Mouse (Mus musculus) brown adipose tissue, adult 24 weeks (tissue): ENCODE measurements around the gene Rab1b. TPM values are rescaled to one million over a fixed set of nuclear protein-coding genes. Genes with fewer than 3 reads are reported as not detected.
A peak's percentile ranks its signal among the peaks of the same experiment; 100 is the strongest.
"Not testable (repeated sequence)": the region's sequence is repeated elsewhere in the genome, so short reads cannot be mapped to it uniquely, and the experiment has no call there.

Experiments used
- H3K27ac ChIP-seq: fragments of 200-500 bp; replicated peaks from 2 replicates; pipeline ENCODE4 v1.5.1; 2012; ENCODE audit warnings: low read depth, mild to moderate bottlenecking, low read length
- H3K4me1 ChIP-seq: fragments of 200-500 bp; 2 replicates; pipeline ENCODE4 v1.6.1; 2012; ENCODE audit warnings: low read length, mixed read lengths; ENCODE audit not compliant: control insufficient read depth, insufficient read depth, insufficient read length
- H3K4me3 ChIP-seq: fragments of 200-500 bp; 2 replicates; pipeline ENCODE4 v1.5.1; 2012; ENCODE audit warnings: low read depth, mild to moderate bottlenecking, low read length, moderate library complexity; ENCODE audit not compliant: insufficient read depth
- polyA plus RNA-seq: library from polyadenylated mRNA; stranded (reverse); fragments of >200 nt; gene quantifications from 2 replicates; pipeline ENCODE4 v1.2.4, GENCODE M21; 2012; ENCODE audit not compliant: missing spikeins, insufficient read depth, insufficient read length

Gene Rab1b
- 144 and 184 TPM in 2 replicates for polyA plus RNA-seq

- H3K27ac ChIP-seq, result peak within 1 kb of the TSS; percentile 97
- H3K4me3 ChIP-seq, result peak within 1 kb of the TSS; percentile 93
- H3K4me1 ChIP-seq, result 0 out of 2 replicates have a peak, but pooled peaks cover 5% of the 10 kb centered on the region
Measured at GRCm38 (mm10) chr19:5106731-5107191, at the start of gene Rab1b. Gene Rab1b (minus strand): TSS chr19:5107072.

DNA sequence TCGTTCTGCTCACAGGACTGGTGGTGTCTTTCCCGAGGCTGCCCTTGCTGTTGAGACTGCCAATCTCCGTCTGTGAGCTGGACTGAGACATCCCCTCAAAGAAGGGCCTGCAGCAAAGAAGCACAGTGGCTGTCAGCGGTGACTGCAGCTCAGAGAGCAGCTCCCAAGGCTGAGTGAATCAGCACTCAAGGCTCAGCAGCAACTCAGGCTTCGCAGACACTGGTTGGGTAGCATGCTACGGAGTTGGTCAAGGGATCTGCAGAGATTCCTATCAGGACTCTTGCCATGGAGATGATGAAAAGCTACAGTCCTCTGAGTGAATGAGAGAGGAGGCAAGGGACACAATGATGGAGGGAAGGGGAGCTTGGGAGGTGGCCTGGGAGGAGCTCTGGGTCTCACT, 45.4 kb upstream of the Rab1b start:
- Histone ChIP-seq H3K4me3 (no peak overlapping the region), H3K27ac (no peak overlapping the region), H3K4me1 (no peaks in the 10 kb centered on the region)

DNA sequence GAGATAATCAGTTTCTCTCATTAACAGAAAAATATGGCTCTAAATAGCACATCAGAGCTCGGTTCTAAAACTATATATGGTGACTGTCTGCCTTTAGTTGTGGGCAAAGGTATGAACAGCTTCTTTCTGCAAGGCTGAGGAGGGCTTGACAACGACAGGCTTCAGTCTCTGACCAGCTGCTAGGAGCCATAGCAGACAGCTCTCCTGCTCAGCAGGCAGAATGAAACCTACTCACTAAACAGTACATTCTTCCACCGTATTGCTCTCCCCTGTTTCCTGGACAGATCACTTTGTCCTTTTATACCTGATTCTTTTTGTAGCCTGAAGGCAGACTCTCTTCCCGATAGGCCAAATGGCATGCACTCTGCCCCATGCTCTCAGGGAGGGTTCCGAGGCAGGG, 44.9 kb upstream of the Rab1b start:
- H3K4me1 ChIP-seq, result no peaks in the 10 kb centered on the region
- no peak overlapping the region for H3K4me3 ChIP-seq
- no peak overlapping the region for H3K27ac ChIP-seq

GRCm38 (mm10) chr19:5151331-5151730, 44.5 kb upstream of the Rab1b start:
- H3K4me1 ChIP-seq, result no peaks in the 10 kb centered on the region
- no peak overlapping the region for H3K27ac ChIP-seq
- no peak overlapping the region for H3K4me3 ChIP-seq

DNA sequence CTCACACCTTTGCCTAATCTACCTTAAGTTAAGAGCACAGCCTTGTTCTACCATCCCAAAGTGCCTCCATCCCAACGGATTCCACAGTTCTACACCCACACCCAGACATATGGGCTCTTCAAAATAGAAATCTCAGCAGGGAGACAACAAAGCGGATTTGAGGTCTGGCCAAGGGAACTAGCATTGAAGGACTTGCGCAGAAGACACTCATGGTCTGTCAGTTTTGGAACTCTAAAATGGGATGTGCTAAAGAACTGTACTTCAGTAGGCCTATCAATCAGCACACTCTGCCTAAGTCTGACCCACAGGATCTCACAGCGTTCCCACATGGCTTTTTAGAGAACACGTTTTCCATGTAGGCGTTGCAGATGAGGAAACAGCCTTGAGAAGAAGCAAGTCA, 43.5 kb upstream of the Rab1b start:
- Histone ChIP-seq H3K4me1 (no peaks in the 10 kb centered on the region), H3K4me3 (no peak overlapping the region), H3K27ac (no peak overlapping the region)

DNA sequence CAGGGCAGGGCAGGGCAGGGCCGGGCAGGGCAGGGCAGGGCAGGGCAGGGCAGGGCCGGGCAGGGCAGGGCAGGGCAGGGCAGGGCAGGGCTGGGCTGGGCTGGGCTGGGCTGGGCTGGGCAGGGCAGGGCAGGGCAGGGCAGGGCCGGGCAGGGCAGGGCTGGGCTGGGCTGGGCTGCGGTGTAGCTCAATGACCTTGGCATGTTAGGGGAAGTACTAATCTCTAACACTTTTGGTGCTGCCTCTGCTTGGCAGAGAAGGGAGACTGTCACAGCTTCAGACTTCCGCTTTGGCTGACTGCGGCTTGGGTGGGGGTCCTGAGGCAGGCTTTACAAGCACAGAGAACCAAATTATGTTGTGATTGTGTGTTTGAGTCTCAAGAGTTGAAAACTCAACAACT, 42.2 kb upstream of the Rab1b start:
- H3K4me1 ChIP-seq, H3K27ac ChIP-seq, H3K4me3 ChIP-seq: not testable (repeated sequence)

DNA sequence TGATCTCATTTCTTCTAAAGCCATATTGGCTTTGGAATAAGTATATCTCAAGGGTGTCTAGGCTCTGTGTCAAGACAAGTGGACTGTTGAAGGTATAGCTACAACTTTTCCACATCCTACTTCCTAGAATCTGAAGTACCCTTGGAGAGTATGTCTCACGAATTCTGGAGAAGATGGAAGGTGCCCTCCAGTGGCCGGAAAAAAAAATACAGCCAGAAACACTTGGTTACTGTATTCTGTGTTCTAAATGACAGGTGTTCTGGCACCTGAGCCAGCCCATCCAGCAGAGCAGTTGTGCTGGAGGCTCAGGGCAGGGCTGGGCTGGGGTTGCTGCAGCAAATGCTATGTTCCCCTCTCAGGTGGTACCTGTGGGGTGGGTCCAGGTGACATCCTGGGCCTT, 32.8 kb upstream of the Rab1b start:
- Histone ChIP-seq H3K4me3 (no peak overlapping the region), H3K4me1 (no peaks in the 10 kb centered on the region), H3K27ac (no peak overlapping the region)

DNA sequence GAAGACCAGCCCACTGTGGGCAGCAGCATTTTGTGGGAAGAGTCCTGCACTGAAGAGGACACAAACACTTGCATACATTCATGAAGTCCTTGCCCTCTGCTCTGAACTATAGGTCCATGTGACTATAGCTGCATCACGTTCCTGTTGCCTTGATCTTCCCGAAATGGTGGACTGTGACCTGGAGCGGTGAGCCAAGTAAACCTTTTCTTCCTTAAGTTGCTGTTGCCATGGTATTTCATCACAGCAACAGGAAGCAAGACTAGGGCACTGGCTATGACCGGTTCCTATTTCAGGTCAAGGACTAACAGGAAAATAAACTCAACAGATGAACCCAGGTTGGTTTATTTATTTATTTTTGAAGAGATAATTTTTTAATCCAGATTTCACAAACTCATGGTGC, 24.4 kb upstream of the Rab1b start:
- H3K4me1 ChIP-seq, result no peaks in the 10 kb centered on the region
- no peak overlapping the region for H3K27ac ChIP-seq
- no peak overlapping the region for H3K4me3 ChIP-seq

- H3K4me3 ChIP-seq, result no peak overlapping the region
- no peak overlapping the region for H3K27ac ChIP-seq
- H3K4me1 ChIP-seq, result no peaks in the 10 kb centered on the region
Measured at GRCm38 (mm10) chr19:5129770-5130169, 22.9 kb upstream of the Rab1b start.

DNA sequence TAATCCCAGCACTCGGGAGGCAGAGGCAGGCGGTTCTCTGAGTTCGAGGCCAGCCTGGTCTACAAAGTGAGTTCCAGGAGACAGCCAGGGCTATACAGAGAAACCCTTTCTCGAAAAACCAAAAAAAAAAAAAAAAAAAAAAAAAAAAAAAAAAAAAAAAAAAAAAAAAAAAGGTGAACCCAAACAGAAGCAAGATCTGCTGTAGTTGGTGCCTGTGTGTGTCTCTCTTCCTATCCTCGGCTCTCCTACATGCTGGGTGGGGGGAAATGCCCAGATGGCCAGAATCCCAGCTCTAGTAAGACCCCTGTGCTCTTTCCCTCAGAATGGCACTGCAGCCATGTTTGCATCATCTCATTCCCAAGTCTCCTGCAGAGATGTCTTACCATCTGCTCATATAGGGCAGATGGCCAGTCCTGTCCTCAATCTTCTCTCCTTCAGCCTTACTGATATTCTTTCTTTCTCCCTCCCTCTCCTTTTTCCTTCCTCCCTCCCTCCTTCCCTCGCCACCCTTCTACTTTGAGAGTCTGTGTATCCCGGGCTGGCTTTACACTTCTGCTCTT, 17.3 kb upstream of the Rab1b start:
- Histone ChIP-seq H3K27ac (no peak overlapping the region), H3K4me1 (no peaks in the 10 kb centered on the region), H3K4me3 (no peak overlapping the region)

DNA sequence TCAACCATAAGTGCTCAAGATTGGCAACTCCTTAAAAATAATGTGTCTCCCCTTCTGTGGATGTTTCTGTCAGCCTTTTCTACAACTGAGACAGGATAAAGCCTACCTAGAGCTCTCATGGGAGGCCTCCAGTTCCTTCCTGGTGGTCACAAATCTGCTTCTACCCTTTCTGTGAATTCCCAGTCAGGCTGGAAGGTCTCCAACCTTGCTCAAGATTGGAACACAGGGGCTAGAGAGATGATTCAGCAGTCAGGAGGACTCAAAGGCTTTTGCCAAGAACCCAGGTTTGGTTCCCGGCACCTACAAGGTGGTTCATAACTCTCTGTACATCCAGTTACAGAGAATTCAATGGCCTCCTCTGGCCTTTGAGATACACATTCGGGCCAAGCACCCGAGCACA, 16.4 kb upstream of the Rab1b start:
- Histone ChIP-seq H3K27ac (no peak overlapping the region), H3K4me3 (no peak overlapping the region), H3K4me1 (no peaks in the 10 kb centered on the region)

DNA sequence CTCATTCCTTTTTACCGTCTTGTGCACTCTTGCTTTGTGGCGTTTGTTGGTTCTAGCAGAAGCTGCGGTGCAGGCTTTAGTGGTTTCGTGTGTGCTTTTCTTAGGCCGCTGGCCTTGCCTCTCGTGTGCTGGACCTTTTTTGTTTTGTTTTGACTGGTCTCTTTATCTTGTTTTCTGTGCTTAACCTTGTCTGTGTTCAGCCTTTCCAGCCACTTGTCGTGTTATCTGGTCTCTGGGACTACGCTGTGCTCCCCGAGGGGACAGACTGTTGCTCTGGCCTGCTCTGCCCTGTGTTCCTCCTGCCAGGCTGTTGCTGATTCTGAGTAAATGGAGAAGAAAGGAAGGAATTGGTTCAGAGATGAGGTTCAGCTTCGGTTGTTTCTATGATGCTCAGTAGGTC, 15.6 kb upstream of the Rab1b start:
- Histone ChIP-seq H3K4me1 (no peaks in the 10 kb centered on the region), H3K4me3 (no peak overlapping the region), H3K27ac (no peak overlapping the region)

DNA sequence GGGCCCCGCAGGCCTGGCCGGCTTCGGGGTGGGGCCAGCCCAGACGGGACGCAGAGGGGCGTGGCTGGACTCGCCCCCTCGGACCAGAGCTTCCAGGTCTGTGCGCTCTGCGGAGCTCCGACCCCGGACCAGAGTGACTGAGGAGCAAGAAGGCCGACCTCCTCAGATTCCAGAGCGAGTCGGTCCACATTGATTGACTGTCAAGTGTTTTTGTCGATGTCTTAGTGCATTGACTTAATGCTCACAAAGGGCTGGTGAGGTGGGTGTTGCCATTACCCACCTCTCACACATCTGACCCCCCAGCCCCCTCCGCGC, 11.5 kb upstream of the Rab1b start, which contains the start of gene Klc2:
Gene Klc2, minus strand, starts transcription at position 177 of the 315 bp plus-strand sequence.
- Histone ChIP-seq H3K27ac (no peak within 1 kb of the TSS), H3K4me3 (peak within 1 kb of the TSS; percentile 74), H3K4me1 (peaks cover 3% of the 10 kb centered on the region; the same call in 1 of the 2 replicates)

GRCm38 (mm10) chr19:5117494-5118383, 10.9 kb upstream of the Rab1b start:
- no peak overlapping the region for H3K27ac ChIP-seq
- peak overlapping the region; percentile 74 for H3K4me3 ChIP-seq
- peaks cover 3% of the 10 kb centered on the region; the same call in 1 of the 2 replicates for H3K4me1 ChIP-seq

DNA sequence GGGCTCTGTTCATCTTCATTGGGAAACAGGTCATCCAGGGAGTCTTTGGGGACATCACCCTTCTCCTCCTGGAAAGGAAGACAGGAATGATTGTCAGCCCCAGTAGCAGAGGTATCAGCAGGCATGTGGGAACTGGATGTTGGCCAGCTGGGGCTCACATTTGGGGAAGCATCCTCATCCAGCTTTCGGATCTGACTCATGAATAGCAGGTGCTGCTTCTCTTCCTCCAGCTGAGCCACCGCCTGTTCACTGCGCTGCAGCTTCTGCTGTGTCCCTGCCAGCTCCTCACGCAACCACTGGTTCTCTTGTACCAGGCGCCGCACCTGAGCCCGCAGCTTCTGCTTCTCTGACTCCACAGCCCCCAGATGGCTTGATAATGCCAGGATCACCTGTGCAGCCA, 6.9 kb upstream of the Rab1b start:
- H3K4me1 ChIP-seq, result peaks cover 3% of the 10 kb centered on the region; the same call in 1 of the 2 replicates
- H3K27ac ChIP-seq, result no peak overlapping the region
- H3K4me3 ChIP-seq, result no peak overlapping the region
